Mouse (Mus musculus): ENCODE results near the gene Gm10778.

GRCm38 (mm10) chr10:81604019-81604967 is 44.6 kb upstream of the Gm10778 start:
- no peak for TF ChIP-seq GATA2 (IDR thresholded peaks at IDR 0.05; ENCODE audit: borderline replicate concordance, low read depth, low read length)
- no peak for TF ChIP-seq CTCF (IDR thresholded peaks at IDR 0.05; ENCODE audit: low read depth, low read length)
- TF ChIP-seq GATA1 (IDR thresholded peaks at IDR 0.05; ENCODE audit: borderline replicate concordance, low read length): no peak
- TF ChIP-seq TAL1 (conservative IDR thresholded peaks at IDR 0.05; ENCODE audit: low read depth, low read length): no peak
- TF ChIP-seq POLR2AphosphoS5 (IDR thresholded peaks at IDR 0.05; ENCODE audit: insufficient replicate concordance, low read depth, low read length): no peak

All from G1E (cell line).